Mouse (Mus musculus): Measurements from ENCODE around the gene Slc15a5. TPM values are rescaled to one million over a fixed set of nuclear protein-coding genes. Genes with fewer than 3 reads are reported as not detected.
"Not testable (repeated sequence)": the region's sequence is repeated elsewhere in the genome, so short reads cannot be mapped to it uniquely, and the experiment has no call there.

The Slc15a5 gene
- polyA plus RNA-seq, 1 experiment from 2014 or later = not detected

- Histone ChIP-seq H3K9me3 (ENCODE audit: control insufficient read depth, low read length) (no peaks in the 10 kb centered on the region), H3K36me3 (ENCODE audit: control insufficient read depth, insufficient read depth, low read length) (no peaks in the 10 kb centered on the region), H3K27me3 (ENCODE audit: control insufficient read depth, insufficient read depth, low read length) (no peaks in the 10 kb centered on the region), H3K27ac (ENCODE audit: low read depth, low read length) (no peak overlapping the region), H3K4me2 (ENCODE audit: low read depth) (no peak overlapping the region), H3K9ac (ENCODE audit: low read length) (no peak overlapping the region), H3K4me3 (ENCODE audit: low read depth, low read length) (no peak overlapping the region), H3K4me1 (ENCODE audit: control insufficient read depth, insufficient read depth, low read length) (no peaks in the 10 kb centered on the region)
- ATAC-seq (ENCODE audit: insufficient read depth, low FRiP score, low TSS enrichment) = no peak
- no peak for DNase-seq (ENCODE audit: low spot score)
- 81% methylated on average over 8 of the region's 8 CpGs for WGBS
Observed at GRCm38 (mm10) chr6:138089084-138089483, 9.4 kb upstream of the Slc15a5 start.

DNA sequence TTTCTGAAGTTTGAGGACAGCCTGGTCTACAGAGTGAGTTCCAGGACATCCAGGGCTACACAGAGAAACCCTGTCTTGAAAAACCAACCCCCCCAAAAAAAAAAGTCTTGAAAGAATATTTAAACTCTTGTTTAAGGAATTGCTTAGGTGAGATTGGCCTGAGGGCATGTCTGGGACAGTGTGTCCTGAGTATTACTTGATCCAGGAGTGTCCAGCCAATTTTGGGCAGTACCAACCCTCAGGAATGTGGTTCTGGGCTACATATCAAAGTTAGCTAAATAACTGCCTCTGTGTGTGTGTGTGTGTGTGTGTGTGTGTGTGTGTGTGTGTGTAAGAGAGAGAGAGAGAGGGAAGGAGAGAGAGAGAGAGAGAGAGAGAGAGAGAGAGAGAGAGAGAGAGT is 6.7 kb upstream of the Slc15a5 start:
- not testable (repeated sequence) for H3K27ac ChIP-seq (ENCODE audit: low read depth, low read length); H3K36me3 ChIP-seq (ENCODE audit: control insufficient read depth, insufficient read depth, low read length); H3K4me2 ChIP-seq (ENCODE audit: low read depth); H3K9ac ChIP-seq (ENCODE audit: low read length); ATAC-seq (ENCODE audit: insufficient read depth, low FRiP score, low TSS enrichment); H3K4me1 ChIP-seq (ENCODE audit: control insufficient read depth, insufficient read depth, low read length); H3K9me3 ChIP-seq (ENCODE audit: control insufficient read depth, low read length); H3K27me3 ChIP-seq (ENCODE audit: control insufficient read depth, insufficient read depth, low read length); DNase-seq (ENCODE audit: low spot score); H3K4me3 ChIP-seq (ENCODE audit: low read depth, low read length)

GRCm38 (mm10) chr6:138080778-138081549 is 1.2 kb upstream of the Slc15a5 start:
- H3K27me3 ChIP-seq (ENCODE audit: control insufficient read depth, insufficient read depth, low read length) = no peaks in the 10 kb centered on the region
- no peak overlapping the region for H3K27ac ChIP-seq (ENCODE audit: low read depth, low read length)
- no peak overlapping the region for H3K9ac ChIP-seq (ENCODE audit: low read length)
- no peaks in the 10 kb centered on the region for H3K9me3 ChIP-seq (ENCODE audit: control insufficient read depth, low read length)
- H3K36me3 ChIP-seq (ENCODE audit: control insufficient read depth, insufficient read depth, low read length) = no peaks in the 10 kb centered on the region
- 85% methylated on average over 6 of the region's 6 CpGs for whole genome bisulfite sequencing
- DNase-seq (ENCODE audit: low spot score) = no peak
- no peak for ATAC-seq (ENCODE audit: insufficient read depth, low FRiP score, low TSS enrichment)
- no peaks in the 10 kb centered on the region for H3K4me1 ChIP-seq (ENCODE audit: control insufficient read depth, insufficient read depth, low read length)
- no peak overlapping the region for H3K4me2 ChIP-seq (ENCODE audit: low read depth)
- H3K4me3 ChIP-seq (ENCODE audit: low read depth, low read length) = no peak overlapping the region

DNA sequence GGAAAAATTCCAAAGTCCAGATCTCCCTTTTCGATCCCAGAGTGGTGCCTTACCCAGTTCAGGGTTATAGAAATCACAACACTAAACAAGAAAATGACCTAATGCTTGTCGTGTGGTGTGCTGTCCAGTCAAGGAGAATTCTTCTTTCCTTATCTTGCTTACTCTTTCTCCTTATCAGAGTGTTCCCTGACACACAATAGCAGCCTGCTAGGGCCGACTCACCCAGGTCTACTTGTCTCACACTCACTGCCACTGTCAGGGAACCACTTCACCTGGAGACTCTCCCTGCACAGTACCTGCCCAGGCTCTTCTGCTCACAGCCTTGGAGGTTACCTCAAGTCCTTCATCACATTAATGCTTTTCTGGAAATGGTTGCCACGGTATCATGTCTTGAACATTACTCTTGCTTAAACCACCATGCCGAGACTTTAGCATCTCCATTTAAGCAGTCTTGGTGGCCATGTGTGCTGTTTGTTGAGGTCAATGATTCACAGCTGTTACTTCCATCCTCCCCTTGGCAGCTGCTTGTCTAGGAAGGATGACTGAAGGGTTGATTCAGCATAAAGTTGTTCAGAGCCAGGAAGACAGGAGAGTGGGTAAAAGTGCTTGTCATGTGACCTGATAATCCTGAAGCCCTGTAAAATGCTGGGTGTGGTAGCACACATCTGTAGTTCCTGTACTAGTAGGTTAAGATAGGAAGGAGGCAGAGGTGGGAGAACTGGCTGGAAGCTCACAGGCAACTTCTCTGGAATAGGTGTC is 1.9 kb downstream of the Slc15a5 start:
- Histone ChIP-seq H3K36me3 (ENCODE audit: control insufficient read depth, insufficient read depth, low read length) (no peaks in the 10 kb centered on the region), H3K4me2 (ENCODE audit: low read depth) (no peak overlapping the region), H3K4me3 (ENCODE audit: low read depth, low read length) (no peak overlapping the region), H3K27me3 (ENCODE audit: control insufficient read depth, insufficient read depth, low read length) (no peaks in the 10 kb centered on the region), H3K9me3 (ENCODE audit: control insufficient read depth, low read length) (no peaks in the 10 kb centered on the region), H3K4me1 (ENCODE audit: control insufficient read depth, insufficient read depth, low read length) (no peaks in the 10 kb centered on the region), H3K9ac (ENCODE audit: low read length) (no peak overlapping the region), H3K27ac (ENCODE audit: low read depth, low read length) (no peak overlapping the region)
- ATAC-seq (ENCODE audit: insufficient read depth, low FRiP score, low TSS enrichment) (no peak), DNase-seq (ENCODE audit: low spot score) (no peak)
- WGBS = 87% methylated on average over 5 of the region's 5 CpGs

DNA sequence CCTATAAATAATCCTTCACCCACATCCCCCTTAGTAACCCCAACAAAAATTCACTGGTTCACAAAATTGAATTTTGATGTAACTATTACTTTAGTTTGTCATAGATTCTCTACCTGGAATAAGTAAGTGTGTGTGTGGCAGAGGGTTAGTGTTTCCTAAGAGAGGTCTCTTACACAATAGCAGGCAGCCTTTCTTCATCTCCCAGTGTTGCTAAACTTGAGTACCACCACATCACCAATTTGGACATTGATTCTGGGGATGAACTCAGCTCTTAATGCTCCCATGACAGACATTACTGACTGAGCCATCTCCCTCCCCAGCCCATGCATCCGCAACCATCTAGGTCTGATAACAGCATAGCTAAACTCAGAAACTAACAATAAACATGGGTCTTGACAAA is 4.0 kb downstream of the Slc15a5 start:
- Histone ChIP-seq H3K9me3 (ENCODE audit: control insufficient read depth, low read length) (no peaks in the 10 kb centered on the region), H3K27ac (ENCODE audit: low read depth, low read length) (no peak overlapping the region), H3K36me3 (ENCODE audit: control insufficient read depth, insufficient read depth, low read length) (no peaks in the 10 kb centered on the region), H3K27me3 (ENCODE audit: control insufficient read depth, insufficient read depth, low read length) (no peaks in the 10 kb centered on the region), H3K9ac (ENCODE audit: low read length) (no peak overlapping the region), H3K4me3 (ENCODE audit: low read depth, low read length) (no peak overlapping the region), H3K4me1 (ENCODE audit: control insufficient read depth, insufficient read depth, low read length) (no peaks in the 10 kb centered on the region), H3K4me2 (ENCODE audit: low read depth) (no peak overlapping the region)
- DNase-seq (ENCODE audit: low spot score) (no peak), ATAC-seq (ENCODE audit: insufficient read depth, low FRiP score, low TSS enrichment) (no peak)
- 100% methylated on average over 1 of the region's 1 CpGs for WGBS

DNA sequence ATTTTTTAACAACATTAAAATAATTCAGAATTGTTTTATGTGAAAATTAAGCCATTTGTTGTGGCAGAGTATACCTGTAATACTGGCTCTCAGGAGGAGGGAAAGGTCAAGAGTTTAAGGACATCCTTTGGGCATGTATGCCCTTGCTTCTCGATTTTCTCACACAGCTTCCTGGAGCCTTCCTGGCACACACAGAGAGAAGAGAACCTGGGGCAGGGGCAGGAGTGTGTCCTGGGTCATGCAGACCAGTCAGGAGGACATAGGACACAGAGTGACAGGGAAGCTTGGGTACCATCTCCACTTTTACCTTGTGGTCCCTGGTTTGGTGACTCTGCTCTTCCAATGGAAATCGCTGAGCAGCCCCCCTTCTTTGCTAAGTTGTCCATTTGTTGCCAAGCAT is 6.2 kb downstream of the Slc15a5 start:
- Histone ChIP-seq H3K9ac (ENCODE audit: low read length) (no peak overlapping the region), H3K9me3 (ENCODE audit: control insufficient read depth, low read length) (no peaks in the 10 kb centered on the region), H3K36me3 (ENCODE audit: control insufficient read depth, insufficient read depth, low read length) (no peaks in the 10 kb centered on the region), H3K27ac (ENCODE audit: low read depth, low read length) (no peak overlapping the region), H3K4me1 (ENCODE audit: control insufficient read depth, insufficient read depth, low read length) (no peaks in the 10 kb centered on the region), H3K4me2 (ENCODE audit: low read depth) (no peak overlapping the region), H3K4me3 (ENCODE audit: low read depth, low read length) (no peak overlapping the region), H3K27me3 (ENCODE audit: control insufficient read depth, insufficient read depth, low read length) (no peaks in the 10 kb centered on the region)
- WGBS = 79% methylated on average over 2 of the region's 2 CpGs
- no peak for ATAC-seq (ENCODE audit: insufficient read depth, low FRiP score, low TSS enrichment)
- DNase-seq (ENCODE audit: low spot score) = no peak

GRCm38 (mm10) chr6:138072963-138073339 is 6.8 kb downstream of the Slc15a5 start:
- Histone ChIP-seq H3K9ac (ENCODE audit: low read length) (no peak overlapping the region), H3K4me1 (ENCODE audit: control insufficient read depth, insufficient read depth, low read length) (no peaks in the 10 kb centered on the region), H3K4me2 (ENCODE audit: low read depth) (no peak overlapping the region), H3K27me3 (ENCODE audit: control insufficient read depth, insufficient read depth, low read length) (no peaks in the 10 kb centered on the region), H3K9me3 (ENCODE audit: control insufficient read depth, low read length) (no peaks in the 10 kb centered on the region), H3K27ac (ENCODE audit: low read depth, low read length) (no peak overlapping the region), H3K4me3 (ENCODE audit: low read depth, low read length) (no peak overlapping the region), H3K36me3 (ENCODE audit: control insufficient read depth, insufficient read depth, low read length) (no peaks in the 10 kb centered on the region)
- ATAC-seq (ENCODE audit: insufficient read depth, low FRiP score, low TSS enrichment) = no peak
- DNase-seq (ENCODE audit: low spot score) = no peak
- WGBS = 84% methylated on average over 8 of the region's 8 CpGs

DNA sequence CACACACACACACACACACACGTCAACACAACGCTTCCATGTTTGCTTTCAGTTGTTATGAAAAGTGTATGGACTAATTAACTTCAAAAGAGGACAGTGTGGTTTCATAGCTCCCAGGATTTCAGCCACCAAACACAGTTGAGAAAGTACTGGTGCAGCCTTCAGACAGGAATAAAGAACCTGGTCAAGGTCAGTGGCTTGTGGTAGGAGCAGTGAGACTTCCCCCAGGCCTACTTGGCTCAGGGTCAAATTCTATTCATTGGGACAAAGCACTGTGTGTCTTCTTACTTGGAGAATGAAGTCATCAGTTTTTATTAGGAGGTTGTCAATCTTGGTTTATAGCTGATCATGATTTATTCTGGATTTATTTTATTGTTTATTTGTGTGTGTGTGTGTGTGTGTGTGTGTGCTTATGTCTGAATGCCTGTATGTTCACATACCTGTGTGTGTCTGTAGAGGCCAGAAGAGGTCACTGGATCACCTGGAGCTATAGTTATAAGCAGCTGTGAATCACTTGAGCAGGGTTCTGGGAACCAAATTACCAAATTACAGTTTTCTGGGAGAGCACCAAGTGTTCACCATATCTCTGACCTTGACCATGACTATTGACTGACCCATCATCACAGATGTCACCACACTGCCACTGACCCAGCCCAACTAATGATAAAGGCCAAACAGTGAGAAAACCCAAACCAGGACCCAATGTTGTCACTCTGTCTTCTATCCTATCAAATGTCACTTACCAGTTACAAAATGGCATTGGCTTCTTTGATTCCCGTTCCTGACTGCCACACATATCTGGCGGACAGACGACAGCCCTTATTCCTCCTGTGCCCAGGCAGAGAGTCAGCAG is 7.4 kb downstream of the Slc15a5 start:
- no peaks in the 10 kb centered on the region for H3K27me3 ChIP-seq (ENCODE audit: control insufficient read depth, insufficient read depth, low read length)
- 91% methylated on average over 5 of the region's 5 CpGs for WGBS

More for the DNA sequence above, 7.4 kb downstream of the Slc15a5 start:
- DNase-seq (ENCODE audit: low spot score) (no peak), ATAC-seq (ENCODE audit: insufficient read depth, low FRiP score, low TSS enrichment) (no peak)
- Histone ChIP-seq H3K9me3 (ENCODE audit: control insufficient read depth, low read length) (no peaks in the 10 kb centered on the region), H3K4me2 (ENCODE audit: low read depth) (no peak overlapping the region), H3K27ac (ENCODE audit: low read depth, low read length) (no peak overlapping the region), H3K9ac (ENCODE audit: low read length) (no peak overlapping the region), H3K36me3 (ENCODE audit: control insufficient read depth, insufficient read depth, low read length) (no peaks in the 10 kb centered on the region), H3K4me1 (ENCODE audit: control insufficient read depth, insufficient read depth, low read length) (no peaks in the 10 kb centered on the region), H3K4me3 (ENCODE audit: low read depth, low read length) (no peak overlapping the region)

All from neural tube, embryonic 11.5 days (tissue).